Mouse (Mus musculus) intestine, embryonic 16.5 days (tissue): ENCODE measurements around the gene Btbd19. TPM values are rescaled to one million over a fixed set of nuclear protein-coding genes. Genes with fewer than 3 reads are reported as not detected.

Source experiments
- ATAC-seq: fragments of 200-750 bp; cut with Nextera tagmentation; 2 replicates; pipeline ENCODE4 v1.8.0; 2017; ENCODE audit warnings: moderate TSS enrichment, moderate library complexity
- H3K27ac ChIP-seq: fragments of 300-500 bp; sonication (generic); 2 replicates; pipeline ENCODE4 v1.5.1; 2014; ENCODE audit warnings: mild to moderate bottlenecking, low read length
- H3K27me3 ChIP-seq: fragments of 300-500 bp; sonication (generic); replicated peaks from 2 replicates; pipeline ENCODE4 v1.6.1; 2014; ENCODE audit warnings: low read length, control low read depth, mixed read lengths; ENCODE audit not compliant: control insufficient read depth, insufficient read depth
- H3K36me3 ChIP-seq: fragments of 300-500 bp; sonication (generic); 2 replicates; pipeline ENCODE4 v1.6.1; 2014; ENCODE audit warnings: low read length, control low read depth; ENCODE audit not compliant: control insufficient read depth, insufficient read depth
- H3K4me1 ChIP-seq: fragments of 300-500 bp; sonication (generic); 2 replicates; pipeline ENCODE4 v1.6.1; 2014; ENCODE audit warnings: low read length, control low read depth, mixed read lengths; ENCODE audit not compliant: control insufficient read depth, insufficient read depth
- H3K4me2 ChIP-seq: fragments of 300-500 bp; sonication (generic); 2 replicates; pipeline ENCODE4 v1.6.1; 2014; ENCODE audit warnings: low read depth, low read length, control low read depth
- H3K4me3 ChIP-seq: fragments of 300-500 bp; sonication (generic); 2 replicates; pipeline ENCODE4 v1.5.1; 2014; ENCODE audit warnings: mild to moderate bottlenecking, low read length
- H3K9ac ChIP-seq: fragments of 300-500 bp; sonication (generic); 2 replicates; pipeline ENCODE4 v1.6.1; 2014; ENCODE audit warnings: low read depth, low read length
- H3K9me3 ChIP-seq: fragments of 300-500 bp; sonication (generic); 2 replicates; pipeline ENCODE4 v1.6.1; 2016; ENCODE audit warnings: low read length, control low read depth; ENCODE audit not compliant: control insufficient read depth
- WGBS: fragments of 180-500 bp; shearing (Covaris S2); extraction: QIAGEN DNeasy Blood & Tissue Kit; methylation state at CpG from one replicate; pipeline ENCODE4 v1.1.7; 2014; 5-methylcytosine and 5-hydroxymethylcytosine counted together
- polyA plus RNA-seq: library from polyadenylated mRNA; unstranded; fragments of >200 nt; fragmentation: Nextera tagmentation; extraction: Ambion mirVana; gene quantifications from 2 replicates; pipeline ENCODE4 v1.2.1, GENCODE M21; 2015

Gene Btbd19
- polyA plus RNA-seq, 1 experiment from 2014 or later: 4.8 TPM

GRCm38 (mm10) chr4:117108524-117108849, 17.0 kb downstream of the Btbd19 start:
- H3K27me3 ChIP-seq: no peaks in the 10 kb centered on the region
- no peaks in the 10 kb centered on the region for H3K4me1 ChIP-seq
- H3K4me2 ChIP-seq: no peak overlapping the region
- H3K9me3 ChIP-seq: no peaks in the 10 kb centered on the region
- 0 out of 2 replicates have a peak overlapping the region, but pooled peaks have one; percentile 3 for H3K9ac ChIP-seq
- H3K27ac ChIP-seq: no peak overlapping the region
- no peaks in the 10 kb centered on the region; the same call in 1 of the 2 replicates for H3K36me3 ChIP-seq
- no peak overlapping the region for H3K4me3 ChIP-seq
- ATAC-seq: no peak
- WGBS: 90% methylated on average over 6 of the region's 6 CpGs

- no peaks in the 10 kb centered on the region; the same call in 1 of the 2 replicates for H3K36me3 ChIP-seq
- H3K27ac ChIP-seq: no peak overlapping the region
- 0 out of 2 replicates have a peak overlapping the region, but pooled peaks have one; percentile 3 for H3K9ac ChIP-seq
- H3K4me1 ChIP-seq: no peaks in the 10 kb centered on the region
- no peak for ATAC-seq
- H3K27me3 ChIP-seq: no peaks in the 10 kb centered on the region
- no peak overlapping the region for H3K4me3 ChIP-seq
- H3K4me2 ChIP-seq: no peak overlapping the region
- no peaks in the 10 kb centered on the region for H3K9me3 ChIP-seq
- WGBS: 90% methylated on average over 18 of the region's 18 CpGs
Observed at GRCm38 (mm10) chr4:117107813-117108523, 17.6 kb downstream of the Btbd19 start.

DNA sequence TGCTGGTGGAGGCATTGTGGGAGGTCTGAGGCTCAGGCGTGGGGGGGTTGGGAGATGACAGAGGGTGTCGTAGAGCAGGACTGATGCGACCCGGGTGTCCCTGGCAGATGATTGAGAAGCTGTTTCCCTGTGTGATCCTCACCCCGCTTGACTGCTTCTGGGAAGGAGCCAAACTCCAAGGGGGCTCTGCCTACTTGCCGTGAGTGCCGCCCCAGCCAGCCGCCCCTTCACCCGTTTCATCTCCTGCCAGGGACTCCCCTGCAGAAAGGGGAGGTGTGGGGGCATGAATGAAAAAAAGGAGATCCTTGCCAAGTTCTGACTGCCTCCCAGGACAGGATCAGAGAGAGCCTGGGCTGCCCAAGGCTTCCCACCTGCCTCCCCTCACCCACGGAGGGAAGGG, 20.4 kb downstream of the Btbd19 start:
- no peaks in the 10 kb centered on the region for H3K27me3 ChIP-seq
- 67% methylated on average over 10 of the region's 10 CpGs for WGBS
- H3K4me2 ChIP-seq: no peak overlapping the region
- H3K9me3 ChIP-seq: no peaks in the 10 kb centered on the region
- H3K4me3 ChIP-seq: no peak overlapping the region
- no peak overlapping the region for H3K9ac ChIP-seq
- no peaks in the 10 kb centered on the region; the same call in 1 of the 2 replicates for H3K36me3 ChIP-seq
- no peaks in the 10 kb centered on the region for H3K4me1 ChIP-seq
- H3K27ac ChIP-seq: no peak overlapping the region
- ATAC-seq: no peak

DNA sequence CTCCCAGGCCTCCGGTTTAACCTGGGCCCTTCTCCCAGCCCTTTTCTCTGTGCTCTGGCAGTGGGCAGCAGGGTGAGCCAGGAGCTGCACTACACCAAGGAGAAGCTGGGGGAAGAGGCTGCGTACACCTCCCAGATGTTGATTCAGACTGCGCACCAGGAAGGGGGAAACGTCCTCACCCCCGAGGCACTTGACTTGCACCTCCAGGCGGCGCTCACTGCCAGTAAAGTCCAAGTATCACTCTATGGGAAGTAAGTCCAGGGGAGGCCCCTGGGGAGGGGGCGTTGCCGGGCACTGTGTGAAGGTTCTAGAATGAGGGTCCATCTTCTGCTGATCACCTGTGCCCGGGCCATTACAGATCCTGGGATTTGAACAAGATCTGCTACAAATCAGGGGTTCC, 20.9 kb downstream of the Btbd19 start:
- H3K9me3 ChIP-seq: no peaks in the 10 kb centered on the region
- no peaks in the 10 kb centered on the region for H3K27me3 ChIP-seq
- H3K36me3 ChIP-seq: no peaks in the 10 kb centered on the region; the same call in 1 of the 2 replicates
- H3K4me1 ChIP-seq: no peaks in the 10 kb centered on the region
- no peak overlapping the region for H3K27ac ChIP-seq
- 78% methylated on average over 10 of the region's 10 CpGs for WGBS
- no peak for ATAC-seq
- H3K9ac ChIP-seq: no peak overlapping the region
- H3K4me2 ChIP-seq: no peak overlapping the region
- no peak overlapping the region for H3K4me3 ChIP-seq

DNA sequence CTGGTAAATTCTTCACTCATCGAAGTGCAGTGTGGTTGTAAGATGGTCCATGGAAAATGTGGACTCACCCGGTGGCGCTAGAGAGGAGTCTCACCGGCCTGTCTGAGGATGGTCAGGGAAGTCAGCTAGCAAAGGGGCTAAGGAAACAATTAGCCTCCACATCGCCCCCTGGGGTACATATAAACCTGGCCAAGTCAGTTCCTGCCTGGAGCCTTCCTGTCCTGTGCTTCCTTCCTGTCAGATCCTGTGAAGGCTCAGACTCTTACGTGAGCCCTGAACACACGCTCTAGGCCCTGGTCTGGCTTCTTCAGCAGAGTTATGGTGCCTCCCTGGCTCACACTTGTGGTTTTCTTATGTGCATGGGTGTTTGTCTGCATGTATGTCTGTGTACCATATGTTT, 24.3 kb downstream of the Btbd19 start:
- Histone ChIP-seq H3K9ac (no peak overlapping the region), H3K4me2 (no peak overlapping the region), H3K27ac (no peak overlapping the region), H3K36me3 (no peaks in the 10 kb centered on the region), H3K9me3 (no peaks in the 10 kb centered on the region), H3K4me1 (peaks cover 8% of the 10 kb centered on the region), H3K4me3 (no peak overlapping the region), H3K27me3 (peaks cover 3% of the 10 kb centered on the region; the same call in 1 of the 2 replicates)
- WGBS: 55% methylated on average over 7 of the region's 7 CpGs
- ATAC-seq: no peak

GRCm38 (mm10) chr4:117100036-117100435, 25.5 kb downstream of the Btbd19 start:
- Histone ChIP-seq H3K4me3 (no peak overlapping the region), H3K9me3 (no peaks in the 10 kb centered on the region), H3K27me3 (peaks cover 8% of the 10 kb centered on the region; the same call in 1 of the 2 replicates), H3K36me3 (no peaks in the 10 kb centered on the region), H3K27ac (no peak overlapping the region), H3K4me2 (no peak overlapping the region), H3K9ac (no peak overlapping the region), H3K4me1 (peaks cover 18% of the 10 kb centered on the region)
- WGBS: 83% methylated on average over 4 of the region's 4 CpGs
- no peak for ATAC-seq

DNA sequence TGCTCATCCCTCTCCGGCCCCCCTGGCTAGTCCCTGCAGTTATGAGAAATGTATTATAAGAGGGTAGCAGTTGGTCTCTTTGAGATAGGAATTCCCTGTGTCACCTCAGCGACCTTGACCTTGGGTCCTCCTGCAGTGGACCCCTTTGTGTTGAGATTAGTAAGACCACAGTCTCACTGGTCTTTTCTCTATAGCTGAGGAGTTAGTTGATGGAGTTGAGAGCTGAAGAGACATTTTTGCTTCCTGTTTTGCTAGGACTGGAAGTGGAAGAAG, 26.8 kb downstream of the Btbd19 start:
- Histone ChIP-seq H3K9me3 (no peaks in the 10 kb centered on the region), H3K4me3 (no peak overlapping the region), H3K4me2 (0 out of 2 replicates have a peak overlapping the region, but pooled peaks have one; percentile 20), H3K27ac (peak overlapping the region; percentile 46), H3K9ac (no peak overlapping the region), H3K36me3 (no peaks in the 10 kb centered on the region), H3K4me1 (peaks cover 18% of the 10 kb centered on the region), H3K27me3 (peaks cover 8% of the 10 kb centered on the region; the same call in 1 of the 2 replicates)
- no peak for ATAC-seq
- 58% methylated on average over 2 of the region's 2 CpGs for WGBS

GRCm38 (mm10) chr4:117097969-117098763, 27.4 kb downstream of the Btbd19 start:
- peak overlapping the region; percentile 35 for H3K4me2 ChIP-seq
- WGBS: 50% methylated on average over 8 of the region's 8 CpGs
- ATAC-seq: peak; percentile 30
- no peak overlapping the region for H3K4me3 ChIP-seq
- peaks cover 18% of the 10 kb centered on the region for H3K4me1 ChIP-seq
- H3K27ac ChIP-seq: peak overlapping the region; percentile 46
- H3K9me3 ChIP-seq: no peaks in the 10 kb centered on the region
- H3K27me3 ChIP-seq: peaks cover 8% of the 10 kb centered on the region; the same call in 1 of the 2 replicates
- no peak overlapping the region for H3K9ac ChIP-seq
- no peaks in the 10 kb centered on the region for H3K36me3 ChIP-seq

DNA sequence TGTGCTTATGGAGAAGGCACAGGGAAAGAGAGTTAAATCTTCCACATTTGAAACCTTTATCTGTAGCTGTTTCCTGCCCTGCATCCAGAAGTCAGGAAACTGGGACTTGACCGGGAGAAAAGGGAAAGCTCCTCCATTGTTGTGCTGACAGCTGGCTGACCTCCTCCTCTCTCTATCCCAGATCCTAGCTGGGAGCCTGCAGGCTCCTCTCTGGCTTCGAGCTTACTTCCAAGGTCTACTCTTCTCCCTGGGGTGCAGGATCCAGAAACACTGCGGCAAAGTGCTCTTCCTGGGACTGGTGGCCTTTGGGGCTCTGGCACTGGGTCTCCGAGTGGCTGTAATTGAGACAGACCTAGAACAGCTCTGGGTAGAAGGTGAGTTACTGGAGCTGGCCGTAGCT, 28.9 kb downstream of the Btbd19 start:
- no peaks in the 10 kb centered on the region for H3K36me3 ChIP-seq
- no peaks in the 10 kb centered on the region for H3K9me3 ChIP-seq
- ATAC-seq: no peak
- WGBS: 18% methylated on average over 5 of the region's 5 CpGs
- H3K4me3 ChIP-seq: peak overlapping the region; percentile 71
- peaks cover 8% of the 10 kb centered on the region; the same call in 1 of the 2 replicates for H3K27me3 ChIP-seq
- peaks cover 18% of the 10 kb centered on the region for H3K4me1 ChIP-seq
- peak overlapping the region; percentile 93 for H3K4me2 ChIP-seq
- peak overlapping the region; percentile 67 for H3K9ac ChIP-seq
- peak overlapping the region; percentile 70 for H3K27ac ChIP-seq
